Mouse (Mus musculus) activated CD4-positive, CD25-positive, alpha-beta regulatory T cell, adult 9 weeks (primary cell): ENCODE measurements around the gene Defb18. TPM values are rescaled to one million over a fixed set of nuclear protein-coding genes. Genes with fewer than 3 reads are reported as not detected.

ENCODE experiments used
- polyA plus RNA-seq: library from polyadenylated mRNA; unstranded; fragments of 100-300 nt; shearing (Covaris generic); gene quantifications from one replicate; pipeline ENCODE4 v1.2.1, GENCODE M21; 2017

Defb18 gene
- polyA plus RNA-seq = not detected

GRCm38 (mm10) chr1:18237343-18237742, at the start of gene Defb18:
Defb18 (minus strand) TSS chr1:18237443.

GRCm38 (mm10) chr1:18265038-18265437, 27.8 kb upstream of the Defb18 start, which contains the start of gene Defb41:
Defb41 (minus strand) TSS chr1:18265138.

Other genes starting within 250 kb of the Defb18 start
- gene Crisp4, start 91.5 kb downstream of the Defb18 start, polyA plus RNA-seq = not detected
- gene Defb41, start 27.7 kb upstream of the Defb18 start, polyA plus RNA-seq = not detected